Mouse (Mus musculus) frontal cortex, postnatal 36 days (tissue): ENCODE results near the gene Spo11.

Source experiments
- DNase-seq, 2 experiments: peaks; one replicate each; pipeline ENCODE4 v3.0.0; 2022; ENCODE audit warnings: low spot score in 2 of 2

The Spo11 gene

DNA sequence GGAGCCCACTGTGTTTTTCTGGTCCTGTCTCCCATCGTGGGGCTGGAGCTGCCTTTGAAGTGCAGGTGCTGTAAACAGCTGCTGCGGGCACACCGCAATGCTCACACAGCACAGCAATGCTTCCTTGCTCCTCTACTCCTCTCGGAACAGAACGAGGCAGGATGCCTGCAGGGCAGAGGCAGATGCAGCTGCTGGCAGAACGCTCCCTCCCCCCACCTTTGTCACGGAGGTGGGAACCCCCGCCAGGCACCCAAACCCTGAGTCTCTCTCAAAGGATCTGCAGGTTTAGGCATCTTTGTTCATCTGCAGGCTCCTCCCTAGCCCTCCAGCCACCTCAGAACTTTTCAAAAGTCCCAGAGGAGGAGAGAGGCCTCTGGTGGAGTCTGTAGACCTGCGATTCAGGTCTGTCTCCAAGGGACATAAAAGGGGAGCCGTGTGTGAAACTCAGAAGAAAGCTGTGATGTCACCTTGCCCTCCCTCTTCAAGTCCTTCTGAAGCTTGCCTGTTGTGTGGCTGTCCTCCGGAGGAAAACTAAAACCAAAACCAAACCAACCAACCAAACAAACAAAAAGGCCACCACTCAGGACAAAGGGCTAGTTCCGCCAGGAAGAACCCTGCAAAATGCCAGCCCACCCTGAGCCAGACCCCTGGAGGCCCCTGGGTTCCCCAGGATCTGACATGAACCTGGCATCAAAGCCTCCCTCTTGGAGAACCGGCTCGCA, at the start of gene Spo11:
TSS of gene Spo11 (plus strand) at position 292 of the 722 bp plus-strand sequence.
- no peak for DNase-seq

DNA sequence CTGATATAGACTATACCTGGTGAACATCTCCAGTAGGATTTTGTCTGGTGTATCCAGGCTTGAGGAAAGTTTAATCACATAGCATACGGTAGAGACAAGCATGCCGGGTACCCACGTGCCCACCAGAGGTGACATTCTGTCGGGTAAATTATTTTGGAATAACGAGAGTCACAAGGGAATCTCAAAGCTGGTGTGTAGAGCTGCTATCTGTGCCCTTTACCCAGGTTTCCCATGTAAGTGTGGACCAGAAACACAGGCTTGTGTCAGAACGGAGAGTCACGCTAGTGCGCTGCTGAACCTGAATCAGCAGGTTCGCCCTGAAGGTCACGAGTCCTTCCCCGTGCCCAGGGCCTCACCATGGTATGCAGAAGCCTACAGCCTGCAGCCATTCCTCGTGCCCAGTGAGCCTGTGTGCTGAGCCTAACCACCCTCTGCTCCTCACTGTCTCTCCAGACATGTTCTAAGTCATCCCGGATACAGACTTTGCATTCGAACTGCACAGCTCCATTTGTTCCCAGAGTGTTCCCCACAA, 47.5 kb upstream of the Spo11 start:
- no peak for DNase-seq

DNA sequence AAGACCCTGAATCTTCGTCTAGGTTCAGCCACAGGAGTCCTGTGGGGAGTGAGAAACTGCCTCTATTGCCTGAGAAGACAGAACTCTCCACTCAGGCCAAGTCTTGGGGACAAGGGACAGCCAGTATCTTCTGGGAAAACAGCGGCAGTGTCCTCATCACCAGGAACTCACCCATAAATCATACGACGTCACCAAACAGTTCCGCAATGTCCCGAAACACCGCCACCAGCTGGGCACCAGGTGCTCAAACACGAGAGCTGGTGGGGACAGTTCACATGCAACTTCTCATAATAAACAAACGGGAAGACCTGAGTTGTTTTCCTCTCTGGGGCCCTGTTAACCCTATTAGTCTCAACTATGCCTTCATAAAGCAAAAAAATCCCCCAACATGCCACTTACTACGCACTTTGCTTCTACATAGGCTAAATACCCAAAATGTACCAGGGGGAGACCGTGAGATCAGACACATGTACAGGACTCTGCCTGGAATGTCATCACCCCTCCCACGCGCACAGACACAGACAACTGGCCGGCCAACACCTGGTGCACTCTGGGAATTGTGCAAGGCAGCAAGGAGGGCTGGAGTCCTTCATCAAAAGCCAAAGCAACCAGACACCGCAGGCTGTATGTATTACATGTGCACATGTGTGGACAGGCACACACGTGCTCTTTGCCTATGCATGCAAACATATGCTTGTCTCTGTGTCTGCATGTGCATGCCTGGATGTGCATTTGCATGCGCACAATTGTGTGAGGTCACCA, 46.2 kb upstream of the Spo11 start:
- no peak for DNase-seq

DNA sequence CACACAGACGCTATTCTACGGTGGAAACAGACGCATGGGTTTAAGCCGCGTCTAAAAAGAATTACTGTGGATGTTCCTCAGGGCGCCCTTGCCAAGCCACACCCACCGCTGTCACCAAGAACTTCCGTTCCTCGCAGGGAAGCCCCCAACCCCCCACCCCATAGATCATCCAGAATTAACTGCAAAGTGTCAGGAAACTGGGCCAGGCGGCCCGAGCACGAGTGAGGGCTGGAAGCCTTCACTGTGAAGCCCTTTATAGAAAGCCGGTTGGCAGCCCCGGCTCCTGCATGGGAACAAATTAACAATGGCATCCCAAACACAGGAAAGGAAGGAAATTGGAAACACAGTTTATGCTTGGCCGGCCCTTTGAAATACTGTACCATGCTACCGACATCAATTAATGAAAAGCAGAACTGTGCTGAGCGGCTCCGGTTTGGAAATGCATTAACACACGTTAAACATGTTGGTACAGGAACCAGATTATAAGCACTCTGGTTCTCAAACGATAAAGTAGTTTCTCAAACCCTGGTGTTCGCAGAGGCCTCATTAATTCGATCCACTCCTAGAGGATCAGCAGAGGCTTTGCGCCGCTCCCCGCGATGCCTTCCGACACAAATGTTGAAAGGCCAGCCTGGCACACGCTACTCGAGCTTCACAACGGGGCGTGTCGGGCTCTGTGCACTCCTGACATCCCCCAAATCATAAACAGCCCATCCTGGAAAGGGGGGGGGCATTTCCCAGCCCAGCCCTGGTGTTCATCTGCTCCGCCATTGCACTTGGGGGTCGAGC, 43.7 kb upstream of the Spo11 start:
- DNase-seq: peak in 1 of 2 experiments; percentile 20

- DNase-seq: no peak
Measured at GRCm38 (mm10) chr2:172934420-172934788, 43.1 kb upstream of the Spo11 start.

GRCm38 (mm10) chr2:172934891-172935740, 42.4 kb upstream of the Spo11 start:
- DNase-seq: no peak

DNA sequence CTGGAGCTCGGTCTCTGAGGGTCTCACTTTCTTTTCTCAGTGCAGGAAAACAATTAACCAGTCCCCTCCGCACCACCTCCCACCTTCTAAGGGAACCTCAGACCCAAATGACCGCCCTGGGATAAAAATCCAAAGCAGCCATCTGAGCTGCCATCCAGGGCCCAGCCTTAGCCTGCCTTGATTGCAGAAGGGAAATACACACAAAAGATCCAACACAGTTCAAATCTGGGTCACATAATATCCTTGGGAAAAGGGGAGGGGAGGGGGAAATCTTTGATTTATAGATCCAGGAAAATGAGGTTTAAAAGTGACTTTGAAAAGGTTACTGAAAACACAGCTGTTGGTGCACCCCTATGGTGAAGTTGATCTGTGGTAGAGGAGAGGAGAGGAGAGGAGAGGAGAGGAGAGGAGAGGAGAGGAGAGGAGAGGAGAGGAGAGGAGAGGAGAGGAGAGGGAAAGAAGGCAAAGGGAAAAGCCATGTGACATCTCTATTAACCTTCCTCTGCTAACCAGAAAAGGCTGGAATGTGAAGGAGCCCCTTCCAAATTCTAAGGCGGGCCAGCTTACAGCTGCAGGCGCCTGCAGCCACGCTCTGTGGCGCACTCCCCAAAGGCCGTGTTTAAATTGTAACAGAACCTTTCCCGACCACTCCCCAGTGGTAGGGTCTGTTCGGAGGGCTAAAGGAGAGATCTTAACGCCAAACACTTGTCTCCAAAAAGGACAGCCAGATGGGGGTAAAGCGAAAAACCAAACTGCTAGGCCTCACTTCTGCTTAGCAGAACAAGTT, 41.5 kb upstream of the Spo11 start:
- DNase-seq: no peak

DNA sequence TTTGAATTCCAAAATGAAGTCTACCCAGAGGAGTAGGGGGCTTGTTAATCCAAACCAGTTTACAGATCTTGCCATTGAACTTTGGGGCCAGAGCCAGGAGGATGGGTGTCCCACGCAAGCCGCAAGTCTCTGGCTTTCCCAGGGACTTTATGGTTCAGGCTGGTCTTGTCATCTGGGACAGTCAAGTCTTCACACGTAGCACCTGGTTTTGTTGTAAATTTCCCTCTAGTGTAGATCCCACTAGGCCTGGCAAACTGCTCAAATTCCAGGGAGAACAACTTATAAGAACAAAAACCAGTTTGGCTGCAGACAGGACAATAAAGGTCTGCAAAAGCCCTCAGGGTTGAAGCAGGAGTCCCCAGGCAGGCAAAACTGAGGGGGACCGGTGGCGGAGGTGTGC, 40.7 kb upstream of the Spo11 start:
- no peak for DNase-seq

DNA sequence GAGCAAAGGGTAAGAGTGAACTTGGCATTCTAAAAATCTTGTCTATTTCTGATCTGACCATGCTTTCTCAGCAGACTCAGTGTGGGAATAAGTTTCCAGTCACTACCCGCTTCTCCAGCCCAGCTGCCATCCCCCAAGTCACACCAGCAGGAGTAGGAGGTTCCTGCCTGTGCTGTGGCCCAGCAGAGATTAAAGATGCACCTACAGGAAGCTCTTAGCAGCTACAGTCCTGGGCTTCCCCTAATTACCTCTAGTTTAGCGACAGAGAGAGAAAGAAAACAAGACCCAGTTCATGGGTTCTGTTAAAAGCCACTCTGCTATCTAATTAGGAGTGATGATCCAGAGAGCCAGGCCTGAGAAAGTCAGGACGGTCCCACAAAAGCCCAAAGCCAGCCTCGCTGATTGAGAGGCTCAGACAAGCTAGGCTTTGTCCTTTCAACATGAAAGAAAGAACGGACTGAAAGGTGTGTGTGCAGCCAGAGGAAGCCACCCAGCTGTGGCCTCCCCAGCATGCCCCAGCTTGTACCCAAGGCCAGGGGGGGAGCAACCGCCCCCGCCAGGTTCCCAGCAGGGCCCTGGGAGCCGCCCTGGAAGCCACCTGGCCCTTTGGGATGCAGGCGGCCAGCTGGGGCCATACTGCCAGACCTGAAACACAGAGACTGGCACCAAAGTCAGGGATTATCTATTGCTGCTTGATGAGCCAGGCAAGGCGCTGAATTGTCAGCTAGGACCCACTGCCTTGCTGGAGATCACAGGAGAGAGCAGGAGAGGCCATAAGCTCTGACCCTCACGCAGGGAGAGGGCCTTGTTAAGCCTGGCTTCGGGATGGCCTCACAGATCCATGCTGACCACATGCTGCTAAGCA, 39.9 kb upstream of the Spo11 start:
- DNase-seq: no peak

DNA sequence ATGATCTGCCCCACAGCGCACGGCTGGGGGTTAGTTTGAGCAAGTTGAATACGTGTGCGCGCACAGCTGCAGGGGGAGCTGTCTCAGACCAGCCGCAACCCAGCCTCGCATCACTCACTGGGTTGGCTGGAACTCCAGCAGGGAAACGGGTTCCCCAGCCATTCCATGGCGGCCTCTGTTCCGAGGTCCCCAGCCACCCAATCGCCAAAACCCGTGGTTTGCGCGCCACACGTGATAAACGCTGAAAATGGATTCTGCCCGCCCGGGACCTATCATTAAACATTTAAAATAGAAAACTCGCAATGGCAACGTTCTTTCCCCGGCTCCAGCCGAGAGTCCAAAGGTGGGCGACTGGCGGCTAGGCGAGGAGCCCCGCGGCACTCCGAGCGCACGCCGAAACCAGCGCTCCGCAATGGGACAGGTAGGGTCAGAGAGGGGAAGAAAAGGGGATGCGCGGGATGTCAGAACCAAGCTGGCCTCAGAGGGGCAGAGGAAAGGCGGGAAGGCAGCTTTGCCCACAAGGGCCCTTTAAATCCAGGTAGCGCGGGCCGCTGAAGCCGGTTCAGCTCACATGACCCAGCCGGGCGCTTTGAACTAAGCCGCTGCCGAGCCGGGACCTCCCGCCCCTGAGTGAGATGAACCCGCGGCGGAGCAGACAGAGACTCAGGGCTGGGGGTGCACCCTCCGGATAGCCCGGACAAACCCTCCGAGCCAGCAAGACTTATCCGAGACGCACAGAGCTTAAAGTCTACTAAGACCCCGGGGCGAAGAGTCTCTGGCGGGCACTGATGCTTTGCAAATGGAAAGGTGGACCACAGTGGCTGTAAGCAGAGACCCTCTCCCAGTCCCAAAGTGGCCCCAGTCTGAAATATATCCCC, 38.5 kb upstream of the Spo11 start:
- DNase-seq: peak in 1 of 2 experiments; percentile 5

GRCm38 (mm10) chr2:172939639-172940002, 37.9 kb upstream of the Spo11 start:
- no peak for DNase-seq

DNA sequence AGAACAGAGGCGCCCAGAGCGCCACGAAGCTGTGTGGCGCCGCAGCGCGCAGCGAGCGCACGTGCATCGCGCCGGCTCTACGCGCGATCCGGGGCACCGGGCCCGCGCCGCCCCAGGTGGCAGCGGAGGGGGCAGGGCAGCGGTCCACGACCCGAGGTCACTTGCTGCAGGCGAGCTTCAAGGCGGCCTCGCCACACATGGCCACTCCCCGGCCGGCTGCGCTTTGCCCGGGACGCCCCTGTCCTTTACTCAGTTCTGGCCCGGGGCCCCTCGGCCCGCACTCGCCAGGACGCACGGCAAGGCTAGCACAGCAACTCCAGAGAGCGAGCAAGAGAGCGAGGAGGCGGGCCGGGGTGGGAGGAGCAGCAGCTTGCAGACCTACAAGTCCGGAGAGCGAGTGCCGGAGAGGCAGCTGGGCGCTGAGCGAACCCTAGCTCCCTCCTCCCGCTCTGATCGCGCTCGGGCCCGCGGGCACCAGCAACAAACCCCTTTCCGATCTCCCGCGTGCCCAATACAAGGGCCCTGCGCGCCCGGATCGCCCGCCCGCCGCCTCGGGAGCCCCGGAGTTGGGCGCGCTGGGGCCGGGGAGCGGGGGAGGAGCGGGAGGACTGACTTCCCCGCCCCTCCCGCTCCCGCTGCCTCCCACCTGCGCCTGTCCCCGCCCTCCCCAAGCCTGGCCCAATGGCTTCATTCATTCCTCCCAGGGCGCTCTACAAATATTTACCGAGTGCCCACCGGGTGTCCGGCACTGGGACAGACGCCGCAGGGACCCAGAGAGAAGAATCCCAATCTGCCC, 37.3 kb upstream of the Spo11 start, which contains the start of gene Bmp7:
TSS of gene Bmp7 (minus strand) at position 319 of the 796 bp plus-strand sequence.
- DNase-seq: peak; percentile 34 to 51

DNA sequence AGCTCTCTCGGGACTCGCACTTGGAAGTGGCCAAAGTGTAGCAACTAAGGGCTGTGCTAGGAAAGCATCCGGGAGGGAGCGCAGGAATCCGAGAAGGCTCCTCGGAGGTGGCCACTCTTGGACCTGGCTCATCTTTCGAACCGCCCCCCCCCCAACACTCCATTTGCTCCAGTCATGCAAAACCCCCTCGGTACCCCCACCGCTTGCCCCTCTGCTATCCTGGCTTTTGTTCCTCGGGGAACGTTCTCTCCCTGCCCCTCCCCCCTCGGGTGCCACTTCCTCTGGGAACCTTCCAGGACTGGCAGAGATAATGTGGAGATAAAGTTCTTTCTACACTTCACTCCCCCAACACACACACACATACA, 36.7 kb upstream of the Spo11 start:
- DNase-seq: no peak

DNA sequence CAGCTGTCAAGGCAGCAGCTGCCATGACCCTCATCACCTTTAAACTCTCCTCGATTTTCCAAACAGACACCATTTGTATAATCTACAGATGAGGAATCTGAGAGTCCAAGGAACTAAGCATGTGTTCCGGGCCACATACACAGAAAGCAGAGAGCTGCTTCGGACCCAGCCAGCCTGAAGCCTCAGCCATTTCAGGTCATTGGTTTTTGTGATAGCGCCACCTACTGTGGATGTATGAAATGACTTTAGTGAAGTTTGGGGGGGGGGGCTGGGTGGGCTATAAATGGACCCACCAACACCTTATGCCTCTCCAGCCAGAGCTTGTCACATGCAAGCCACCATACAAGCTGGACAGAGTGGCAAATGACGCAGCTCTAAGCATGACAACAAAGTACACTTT, 28.4 kb upstream of the Spo11 start:
- no peak for DNase-seq

DNA sequence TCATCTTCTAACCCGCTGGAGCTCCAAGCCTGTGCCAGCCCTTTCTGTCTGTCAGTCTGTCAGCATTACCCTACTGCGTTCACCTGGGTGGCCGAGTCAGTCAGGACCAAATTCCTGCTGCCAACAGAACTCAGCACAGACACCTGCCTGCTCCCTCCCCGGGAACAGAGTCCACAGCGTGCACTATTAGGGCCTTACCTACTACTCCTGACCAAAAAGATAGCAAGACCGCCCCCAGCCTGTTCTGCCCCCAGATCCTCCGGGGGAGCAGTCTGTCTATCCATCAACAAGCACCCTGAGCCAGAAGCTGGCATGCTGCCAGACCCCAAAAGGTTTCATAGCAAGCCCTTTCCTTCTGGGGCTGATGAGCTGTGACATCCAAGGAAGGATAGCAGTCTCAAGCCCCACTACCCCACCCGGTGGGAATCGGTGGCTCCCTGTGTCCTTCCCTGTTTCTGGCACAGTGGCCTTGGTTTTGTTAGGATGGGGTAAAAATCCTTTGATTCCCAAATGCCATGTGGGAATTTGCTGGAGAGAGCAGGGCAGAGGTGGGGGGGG, 27.3 kb upstream of the Spo11 start:
- DNase-seq: no peak

DNA sequence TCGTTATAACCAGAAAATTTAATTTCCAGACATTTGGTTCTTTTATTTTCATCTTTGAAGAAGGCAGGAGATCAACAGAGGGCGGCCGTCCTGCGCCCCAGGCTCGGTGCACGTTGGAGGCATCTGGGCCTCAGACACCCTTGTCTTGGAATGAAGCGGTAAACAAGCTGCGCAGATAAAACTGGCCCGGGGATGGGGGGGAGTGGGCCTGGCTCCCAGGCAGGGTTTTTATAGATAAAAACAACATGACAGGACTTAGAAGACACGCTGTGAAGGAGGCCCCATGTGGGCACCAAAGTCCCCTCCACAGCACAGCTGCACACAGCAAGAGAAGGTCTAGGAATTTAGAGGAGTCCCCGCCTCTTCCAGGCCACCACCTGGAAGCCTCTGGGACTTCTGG, 26.8 kb upstream of the Spo11 start:
- DNase-seq: no peak

DNA sequence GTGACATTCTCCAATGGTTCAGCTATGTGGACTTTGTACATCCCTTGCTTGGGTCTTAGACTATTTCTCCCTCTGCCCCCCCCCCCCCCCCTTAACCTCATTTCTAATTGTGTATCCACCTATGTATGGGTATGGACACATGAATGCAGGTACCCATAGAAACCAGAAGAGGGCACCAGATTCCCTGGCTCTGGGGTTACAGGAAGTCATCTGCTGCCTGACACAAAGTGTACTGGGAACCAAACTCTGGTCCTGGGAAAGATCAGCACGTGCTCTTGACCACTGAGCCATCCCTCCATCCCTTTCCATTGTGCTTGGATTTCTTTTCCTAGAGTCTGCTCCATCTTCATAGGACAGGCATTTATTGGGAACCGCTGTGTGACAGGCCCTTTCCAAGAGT, 25.5 kb upstream of the Spo11 start:
- no peak for DNase-seq
